Mouse (Mus musculus): ENCODE data around the gene Cdkal1.

- TF ChIP-seq USF1 (IDR thresholded peaks at IDR 0.05; ENCODE audit: low read depth), result no peak
- TF ChIP-seq MAX (IDR thresholded peaks at IDR 0.05; ENCODE audit: low read depth), result no peak
- no peak for TF ChIP-seq CEBPB (IDR thresholded peaks at IDR 0.05; ENCODE audit: insufficient read depth, poor library complexity, severe bottlenecking)
- TF ChIP-seq POLR2A (IDR thresholded peaks at IDR 0.05; ENCODE audit: insufficient read length, low read depth), result no peak
Observed at GRCm38 (mm10) chr13:29580780-29581179, 274.7 kb downstream of the Cdkal1 start.

All from myocyte (in vitro differentiated cells).